Mouse (Mus musculus): ENCODE data around the gene Gm12184.
A peak's percentile ranks its signal among the peaks of the same experiment; 100 is the strongest.
"Not testable (repeated sequence)": the region's sequence is repeated elsewhere in the genome, so short reads cannot be mapped to it uniquely, and the experiment has no call there.

The Gm12184 gene

DNA sequence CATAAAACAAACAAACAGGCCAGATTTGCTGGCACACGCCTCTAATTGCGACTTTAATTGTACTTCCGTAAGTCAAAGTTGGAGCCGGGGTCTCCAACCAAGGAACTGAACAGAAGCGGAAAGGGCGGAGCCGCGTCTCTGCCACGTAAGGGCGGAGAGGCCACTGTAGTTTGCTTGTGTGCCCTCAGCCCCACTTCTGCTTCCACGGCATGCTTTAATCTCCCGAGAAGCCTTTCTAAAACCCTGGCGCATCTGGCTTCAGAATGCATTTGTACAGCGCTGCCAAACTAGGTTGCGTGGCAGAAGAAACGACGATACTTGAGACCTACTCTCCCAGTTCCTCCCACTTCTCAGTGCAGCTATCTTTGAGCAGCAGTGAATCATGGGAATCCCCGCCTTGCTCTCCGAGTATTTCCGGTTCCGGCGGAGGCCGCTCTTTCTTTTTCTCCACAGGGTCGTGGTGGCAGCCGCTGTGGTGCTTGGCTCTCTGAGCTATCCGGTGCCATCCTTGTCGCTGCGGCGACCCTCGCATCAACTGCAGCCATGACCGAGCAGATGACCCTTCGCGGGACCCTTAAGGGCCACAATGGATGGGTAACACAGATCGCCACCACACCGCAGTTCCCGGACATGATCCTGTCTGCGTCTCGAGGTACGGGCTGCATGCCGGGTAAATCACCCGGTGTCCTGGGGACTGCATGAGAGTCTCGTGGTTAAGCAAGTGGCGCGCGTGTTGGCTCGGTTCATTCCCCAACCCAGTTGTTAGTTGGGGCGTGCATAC, 26.3 kb downstream of the Gm12184 start, which contains the start of gene Rack1:
Rack1 (plus strand) TSS at position 412 of the 781 bp plus-strand sequence.
- DNase-seq (ENCODE audit: low spot score) = peak; percentile 87

DNA sequence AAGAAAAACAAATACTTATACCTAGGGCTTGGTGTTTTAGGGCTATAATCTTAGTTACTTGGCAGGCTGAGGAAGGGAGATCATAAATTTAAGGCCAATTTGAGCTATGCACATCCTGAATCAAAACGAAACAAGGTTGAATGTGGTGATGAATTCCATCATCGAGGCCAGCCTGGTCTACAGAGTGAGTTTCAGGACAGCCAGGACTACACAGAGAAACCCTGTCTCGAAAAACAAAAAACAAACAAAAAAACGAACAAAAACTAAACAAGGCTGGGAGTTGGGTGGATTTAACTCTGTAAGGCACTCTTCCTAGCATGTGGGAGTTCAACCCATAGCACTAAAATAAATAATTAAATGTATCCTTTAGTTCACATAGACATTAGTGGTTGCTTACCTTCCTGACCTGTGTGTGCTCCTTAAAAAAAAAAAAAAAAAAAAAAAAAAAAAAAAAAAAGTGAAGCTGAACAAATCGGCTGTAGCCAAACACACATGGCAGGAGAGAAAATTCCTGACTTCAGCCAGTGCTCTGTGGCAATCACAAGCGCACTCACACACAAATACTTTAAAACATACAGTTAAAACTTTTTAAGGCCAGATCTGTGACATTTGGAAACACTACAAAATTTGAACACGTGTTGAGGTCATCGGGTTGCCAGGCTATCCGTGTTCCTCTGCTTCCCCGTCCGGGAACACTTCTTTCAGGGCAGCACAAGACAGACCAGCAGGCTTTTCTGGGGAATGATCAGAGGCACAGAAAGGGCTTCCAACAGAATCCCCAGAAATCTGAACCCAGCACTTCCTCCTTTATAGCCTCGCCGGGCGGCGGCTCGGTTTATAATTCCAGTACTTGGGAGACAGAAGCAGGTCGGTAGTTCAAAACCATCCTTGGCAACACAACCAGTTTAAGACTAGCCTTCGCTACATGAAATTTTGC, 27.2 kb downstream of the Gm12184 start:
- DNase-seq (ENCODE audit: low spot score) = peak; percentile 52

DNA sequence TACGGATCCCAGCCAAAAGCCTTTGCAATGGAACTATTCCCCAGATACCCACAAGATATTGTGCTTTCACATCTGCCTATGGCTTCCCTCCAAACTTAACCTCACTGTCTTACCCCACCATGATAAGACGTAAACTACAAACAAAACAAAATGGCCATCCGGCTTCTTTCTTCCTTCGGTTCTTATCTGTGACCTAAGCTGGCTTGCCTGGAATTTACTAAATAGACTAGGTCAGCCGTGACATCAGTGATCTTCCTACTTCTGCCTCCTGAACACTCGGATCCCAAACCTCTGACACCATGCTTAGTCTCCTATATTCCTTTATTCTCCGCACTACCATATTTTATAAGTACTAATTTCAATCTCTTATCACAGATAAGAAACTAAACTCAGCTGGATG, 28.1 kb downstream of the Gm12184 start:
- no peak for DNase-seq (ENCODE audit: low spot score)

DNA sequence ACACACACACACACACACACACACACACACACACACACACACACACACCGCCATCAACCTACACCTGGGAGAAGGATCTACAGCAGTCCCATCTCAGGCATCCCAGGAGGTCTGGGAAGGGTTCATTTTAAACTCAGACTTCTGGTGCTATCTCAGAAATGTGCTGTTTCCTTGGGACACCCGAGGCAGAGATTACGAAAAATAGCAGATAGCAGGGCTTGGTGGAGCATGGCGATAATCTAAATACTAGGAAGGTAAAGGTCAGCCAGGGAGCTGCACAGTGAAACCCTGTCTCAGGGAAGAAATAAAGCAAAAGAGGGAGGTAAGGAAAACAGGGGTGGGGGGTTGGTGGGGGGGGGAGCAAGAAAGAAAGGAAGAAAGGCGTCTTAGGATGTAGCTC, 29.2 kb downstream of the Gm12184 start:
- no peak for DNase-seq (ENCODE audit: low spot score)

DNA sequence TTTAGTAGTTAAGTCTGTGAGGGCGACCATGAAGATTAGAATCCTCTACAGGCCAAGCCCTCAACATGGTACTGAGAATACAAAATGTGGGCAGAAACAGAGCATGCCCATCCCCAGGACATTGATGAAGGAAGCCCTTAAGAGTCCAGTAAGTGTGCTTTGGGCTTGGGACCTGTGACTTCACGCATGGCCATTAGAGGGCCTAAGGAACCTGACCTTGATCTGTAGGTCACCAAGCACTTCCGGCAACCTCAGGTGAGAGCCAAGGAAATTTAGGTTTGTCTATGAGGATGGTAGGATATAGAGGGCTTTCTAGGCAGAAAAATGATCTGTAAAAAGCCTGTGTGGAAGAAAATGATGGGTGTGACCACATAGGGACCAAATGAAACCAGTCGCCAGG, 30.2 kb downstream of the Gm12184 start:
- no peak for DNase-seq (ENCODE audit: low spot score)

DNA sequence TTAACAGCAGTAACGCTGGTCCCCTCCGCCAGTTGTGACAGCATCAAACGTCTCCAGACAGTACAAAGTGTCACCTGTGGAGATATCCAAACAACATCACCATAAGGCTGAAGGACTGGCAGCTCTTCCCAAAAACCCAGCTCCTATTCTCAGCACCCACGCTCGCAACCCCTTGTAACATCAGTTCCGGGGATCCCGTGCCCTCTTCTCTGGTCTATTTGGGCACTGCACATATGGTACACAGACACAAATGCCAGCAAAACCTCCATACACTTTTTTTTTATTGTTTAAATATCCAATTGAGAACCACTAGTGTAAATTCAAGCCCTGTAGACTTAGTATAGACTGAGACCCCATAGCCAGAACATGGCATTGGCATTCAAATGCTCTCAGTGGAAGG, 31.2 kb downstream of the Gm12184 start:
- DNase-seq (ENCODE audit: low spot score) = no peak

DNA sequence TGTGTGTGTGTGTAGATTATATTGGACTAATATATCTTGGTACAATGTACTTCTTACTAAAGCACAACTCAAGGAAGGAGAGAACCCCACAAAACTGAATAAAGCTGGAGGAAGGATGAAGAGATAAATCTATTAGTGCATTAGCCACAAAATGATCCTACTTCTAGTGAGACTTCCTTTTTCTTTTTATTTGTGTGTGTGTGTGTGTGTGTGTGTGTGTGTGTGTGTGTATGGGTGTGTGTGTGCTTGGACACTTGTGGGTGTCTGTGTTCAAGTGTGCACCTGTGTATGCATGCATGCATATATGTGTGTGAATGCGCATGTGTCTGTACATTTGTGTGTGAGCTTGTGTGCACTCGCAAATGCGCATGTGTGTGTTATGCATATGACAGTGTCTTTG, 33.3 kb downstream of the Gm12184 start:
- no peak for DNase-seq (ENCODE audit: low spot score)

DNA sequence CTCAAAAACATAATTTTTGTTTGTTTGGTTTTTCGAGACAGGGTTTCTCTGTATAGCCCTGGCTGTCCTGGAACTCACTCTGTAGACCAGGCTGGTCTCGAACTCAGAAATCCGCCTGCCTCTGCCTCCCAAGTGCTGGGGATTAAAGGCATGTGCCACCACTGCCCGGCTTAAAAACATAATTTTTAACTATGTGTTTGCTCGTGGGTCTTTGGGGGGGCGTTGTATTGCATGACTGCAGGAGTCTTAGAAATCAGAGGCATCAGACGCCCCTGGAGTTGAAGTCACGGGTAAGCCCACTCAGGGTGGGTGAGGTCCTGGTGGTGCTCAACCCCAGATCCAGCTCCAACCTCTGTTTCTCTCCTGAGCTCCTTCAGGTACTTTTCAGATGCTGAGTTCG, 34.6 kb downstream of the Gm12184 start:
- DNase-seq (ENCODE audit: low spot score) = not testable (repeated sequence)

DNA sequence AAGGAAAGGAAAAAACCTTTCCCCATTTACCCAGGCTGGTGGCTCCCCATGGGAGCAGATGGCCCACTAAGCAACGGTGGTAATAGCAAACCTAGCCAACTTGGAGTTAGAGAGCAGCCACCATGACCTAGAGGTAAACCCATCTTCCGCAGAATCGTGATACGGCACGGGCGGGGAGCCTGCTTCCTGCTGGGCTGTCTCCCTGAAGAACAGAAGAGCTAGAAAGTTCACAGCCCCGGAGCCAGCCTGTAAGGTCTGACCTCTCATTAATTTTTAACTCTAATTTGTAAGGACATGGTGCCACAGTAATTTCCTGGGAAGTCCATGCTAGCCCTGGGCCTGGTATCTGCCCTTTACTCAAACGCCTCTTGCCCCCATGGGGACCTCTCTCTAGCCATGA, 35.5 kb downstream of the Gm12184 start:
- no peak for DNase-seq (ENCODE audit: low spot score)

DNA sequence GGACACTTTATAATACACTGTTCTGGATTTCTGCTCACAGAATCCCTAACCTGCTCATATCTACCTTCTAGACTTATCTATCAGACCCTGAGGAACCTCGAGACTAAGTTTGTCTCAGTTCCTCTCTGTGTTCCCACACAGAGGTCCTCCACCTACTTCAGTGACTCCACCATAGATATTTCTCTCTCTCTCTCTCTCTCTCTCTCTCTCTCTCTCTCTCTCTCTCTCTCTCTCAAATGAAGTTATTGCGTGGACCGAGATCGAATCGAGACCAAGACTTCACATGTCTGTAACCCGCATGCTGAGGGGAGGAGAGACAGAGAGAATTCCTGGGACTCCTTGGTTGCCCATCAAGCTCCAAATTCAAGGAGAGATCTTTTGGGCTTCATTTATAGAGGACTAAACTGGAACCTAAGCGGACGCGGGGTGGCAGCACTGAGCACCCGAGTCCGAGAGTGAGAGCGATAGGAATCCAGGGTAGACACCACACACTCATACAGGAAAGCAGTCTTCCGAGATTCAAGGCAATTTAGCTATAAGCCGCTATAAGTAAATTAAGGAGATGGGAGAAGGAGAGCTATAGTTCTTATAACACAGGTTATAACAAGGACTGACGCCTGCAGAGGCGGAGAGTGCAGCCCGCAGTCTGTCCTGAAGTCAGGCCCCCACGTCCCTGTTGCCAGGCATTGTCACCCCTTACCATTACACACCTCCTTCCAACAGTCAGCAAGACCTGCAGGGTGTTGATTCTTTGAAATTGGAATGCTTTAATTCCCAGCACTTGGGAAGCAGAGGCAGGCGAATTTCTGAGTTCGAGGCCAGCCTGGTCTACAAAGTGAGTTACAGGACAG, 36.3 kb downstream of the Gm12184 start:
- peak; percentile 93 for DNase-seq (ENCODE audit: low spot score)

DNA sequence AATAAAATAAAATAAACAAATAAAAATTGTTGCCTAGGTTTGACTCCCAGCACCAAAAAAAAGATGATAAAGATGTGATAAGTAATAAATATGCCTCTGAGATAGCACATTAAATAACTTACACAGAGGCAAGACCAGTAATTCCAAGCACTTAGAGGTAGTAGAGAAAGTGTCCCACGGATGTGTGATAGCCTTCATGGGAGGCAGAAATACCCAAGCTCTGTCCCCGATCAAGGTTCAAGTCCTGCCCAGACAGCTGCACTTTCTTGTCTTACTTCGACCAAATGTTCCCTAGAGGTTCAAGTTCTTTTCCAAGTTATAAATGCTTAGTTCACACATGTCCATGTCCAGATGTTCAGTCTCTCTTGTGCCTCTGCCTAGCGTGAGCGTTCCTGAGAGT, 37.2 kb downstream of the Gm12184 start:
- DNase-seq (ENCODE audit: low spot score) = no peak

DNA sequence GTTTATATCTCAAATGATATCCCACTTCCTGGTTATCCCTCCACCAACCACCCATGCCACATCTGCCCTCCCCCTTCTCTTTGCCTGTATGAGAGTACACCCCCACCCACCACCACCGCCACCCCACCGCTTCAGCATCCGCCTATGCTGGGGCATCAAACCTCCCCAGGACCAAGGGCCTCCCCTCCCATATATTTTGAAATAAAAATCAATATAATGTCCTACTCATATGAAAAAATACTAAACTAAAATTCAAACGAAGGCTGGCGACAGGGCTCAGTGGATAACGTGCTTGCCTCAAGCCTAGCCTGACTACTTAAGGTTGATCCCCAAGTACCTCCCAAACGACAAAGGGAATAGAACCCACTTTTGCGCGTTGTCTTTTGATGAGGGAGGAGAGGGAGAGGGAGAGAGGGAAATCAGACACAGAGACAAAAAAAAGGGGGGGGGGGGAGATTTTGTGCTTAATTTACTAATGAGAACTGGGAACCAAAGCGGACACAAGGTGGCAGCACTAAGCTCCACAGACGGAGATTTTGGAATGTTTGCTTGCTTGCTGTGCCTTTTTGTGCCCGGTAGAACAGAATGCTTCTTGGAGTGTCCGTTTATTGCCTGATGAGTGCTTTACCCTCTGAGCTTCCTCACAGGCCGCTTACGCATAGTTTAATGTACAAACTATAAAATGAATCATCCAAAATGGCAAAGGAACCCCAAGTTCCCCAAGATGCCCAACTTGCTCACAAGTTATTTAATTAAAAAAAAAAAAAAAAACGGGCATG, 38.0 kb downstream of the Gm12184 start:
- peak; percentile 84 for DNase-seq (ENCODE audit: low spot score)

DNA sequence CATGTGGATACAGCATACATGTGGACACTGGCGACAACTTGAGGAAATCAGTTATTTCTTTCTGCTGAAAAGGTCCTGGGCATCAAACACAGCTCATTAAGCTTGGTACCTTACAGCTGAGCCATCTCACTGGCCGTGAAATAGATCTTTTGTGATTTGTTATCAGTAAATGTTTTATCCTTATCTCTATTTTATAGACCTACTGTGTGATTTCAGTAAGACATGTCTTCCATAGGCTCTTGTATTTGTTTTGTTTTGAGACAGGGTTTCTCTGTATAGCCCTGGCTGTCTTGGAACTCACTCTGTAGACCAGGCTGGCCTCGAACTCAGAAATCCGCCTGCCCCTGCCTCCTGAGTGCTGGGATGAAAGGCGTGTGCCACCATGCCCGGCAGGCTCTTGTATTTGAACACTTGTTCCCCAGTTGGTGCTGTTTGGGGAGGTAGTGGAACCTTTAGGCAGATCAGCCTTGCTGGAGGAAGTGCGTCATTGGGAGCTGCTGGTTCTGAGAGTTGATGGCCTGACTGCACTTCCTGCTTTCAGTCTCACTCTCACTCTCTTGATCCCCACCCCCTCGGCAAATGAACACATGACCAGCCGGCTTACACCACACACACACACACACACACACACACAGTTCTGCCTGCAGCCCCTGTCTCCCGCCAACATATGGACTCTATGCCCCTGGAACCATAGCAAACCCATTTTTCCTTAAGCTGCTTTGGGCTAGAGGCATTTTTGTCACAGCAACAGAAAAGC, 38.8 kb downstream of the Gm12184 start:
- no peak for DNase-seq (ENCODE audit: low spot score)

DNA sequence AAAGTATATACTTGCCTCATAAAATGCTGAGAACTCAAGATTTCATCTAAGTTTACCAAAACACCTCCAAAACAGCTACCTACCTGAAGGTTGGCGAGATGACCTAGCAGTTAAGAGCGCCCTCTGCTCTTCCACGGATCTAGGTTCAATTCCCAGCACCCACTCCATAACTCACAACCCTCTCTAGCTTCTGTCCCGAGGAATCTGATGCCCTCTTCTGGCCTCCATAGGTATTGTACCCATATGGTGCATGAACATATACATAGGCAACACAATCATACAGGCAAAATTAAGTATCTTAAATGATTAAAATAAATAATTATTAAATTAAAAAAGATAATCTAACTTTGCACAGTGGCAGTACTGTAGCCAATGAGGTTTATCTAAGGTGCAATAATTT, 44.2 kb downstream of the Gm12184 start:
- DNase-seq (ENCODE audit: low spot score) = no peak

DNA sequence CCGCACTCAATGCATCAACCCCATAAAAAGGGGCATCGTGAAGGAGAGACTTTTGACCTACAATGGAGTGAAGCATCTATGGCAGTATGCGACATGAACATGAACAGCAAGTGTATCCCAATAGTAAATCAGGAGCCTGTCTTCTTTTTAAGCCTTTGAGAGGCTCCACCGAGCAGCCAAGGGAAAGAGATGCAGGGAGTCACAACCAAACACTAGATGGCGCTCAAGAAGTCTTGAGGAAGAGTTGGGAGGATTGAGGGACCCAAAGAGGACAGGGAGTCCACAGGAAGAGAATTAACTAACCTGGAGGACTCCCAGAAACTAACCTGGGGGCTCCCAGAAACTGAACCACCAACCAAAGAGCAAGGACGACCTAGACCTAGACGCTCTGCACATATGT, 47.0 kb downstream of the Gm12184 start:
- DNase-seq (ENCODE audit: low spot score) = no peak

DNA sequence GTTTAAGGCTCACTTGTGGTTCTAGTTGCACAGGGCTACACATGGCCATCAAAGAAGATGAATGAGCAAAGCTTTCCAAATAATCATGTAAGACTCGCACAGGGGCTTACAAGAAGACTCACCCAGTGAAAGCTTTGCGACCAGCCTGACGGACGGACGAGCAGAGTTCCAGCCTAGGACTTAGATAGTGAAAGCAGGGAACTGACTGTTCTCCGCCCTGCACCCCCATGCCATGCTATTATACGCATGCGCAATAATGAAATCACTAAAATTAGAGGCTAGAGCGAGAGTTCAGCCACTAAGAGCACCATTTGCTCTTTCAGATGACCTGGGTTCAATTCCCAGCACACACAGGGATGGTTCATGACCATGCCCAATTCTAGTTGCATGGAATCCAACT, 49.2 kb downstream of the Gm12184 start:
- DNase-seq (ENCODE audit: low spot score) = no peak

DNA sequence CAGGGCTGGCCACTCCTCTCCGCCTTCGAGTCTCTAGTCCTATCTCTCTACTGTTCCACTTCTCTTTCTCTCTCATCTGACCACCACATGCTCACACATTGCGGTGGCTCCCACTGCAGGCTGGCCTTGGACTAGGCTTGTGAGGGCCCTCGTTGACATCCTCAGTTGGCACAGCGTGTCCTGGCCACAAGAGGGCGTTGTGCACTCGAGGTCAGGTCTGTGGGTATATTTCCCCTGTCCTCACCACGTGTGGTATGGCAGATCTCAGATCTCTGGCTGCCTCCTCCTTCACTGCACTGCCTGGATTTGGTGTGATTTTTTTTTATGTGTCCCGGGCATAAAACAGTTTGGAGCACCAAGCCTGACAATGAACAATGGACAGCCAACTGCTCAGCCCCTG, 49.8 kb downstream of the Gm12184 start:
- DNase-seq (ENCODE audit: low spot score) = peak; percentile 57

DNA sequence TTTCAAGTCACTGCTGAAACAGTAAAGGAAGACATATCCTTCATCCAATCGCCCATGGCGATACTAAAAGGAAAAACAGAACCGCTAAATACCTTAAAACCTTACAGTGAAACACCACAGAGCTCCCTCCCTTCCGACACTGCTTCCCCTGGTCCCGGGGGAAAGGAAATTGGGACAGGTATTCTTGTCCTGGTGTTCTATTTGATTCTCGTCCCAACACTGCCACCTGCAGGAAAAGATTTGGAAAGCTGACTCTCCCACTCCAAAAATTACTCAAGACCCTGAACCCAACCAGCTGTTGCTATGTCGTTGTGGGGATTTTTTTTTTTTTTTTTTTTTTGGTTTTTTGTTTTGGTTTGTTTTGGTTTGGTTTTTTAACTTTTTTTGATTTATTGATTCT, 51.0 kb downstream of the Gm12184 start:
- DNase-seq (ENCODE audit: low spot score) = peak; percentile 67

All from testis, postnatal 10 days (tissue).